Mouse (Mus musculus) erythroblast, embryonic 14.5 days (primary cell): ENCODE results near the gene Rbm20. TPM values are rescaled to one million over a fixed set of nuclear protein-coding genes. Genes with fewer than 3 reads are reported as not detected.

Experiments used
- H3K27me3 ChIP-seq: 2 replicates; pipeline ENCODE4 v1.6.1; 2012; ENCODE audit warnings: inconsistent platforms; ENCODE audit not compliant: control insufficient read depth
- H3K36me3 ChIP-seq: 2 replicates; pipeline ENCODE4 v1.6.1; 2012; ENCODE audit warnings: mild to moderate bottlenecking, inconsistent platforms; ENCODE audit not compliant: control insufficient read depth
- H3K4me1 ChIP-seq: 2 replicates; pipeline ENCODE4 v1.6.1; 2012; ENCODE audit warnings: inconsistent platforms; ENCODE audit not compliant: control insufficient read depth
- H3K4me3 ChIP-seq: replicated peaks from 2 replicates; pipeline ENCODE3; 2012; ENCODE audit warnings: moderate library complexity, mild to moderate bottlenecking, inconsistent platforms
- H3K9me3 ChIP-seq: 2 replicates; pipeline ENCODE4 v1.6.1; 2012; ENCODE audit warnings: low read length, inconsistent platforms, mixed read lengths; ENCODE audit not compliant: control insufficient read depth
- GATA1 ChIP-seq: IDR thresholded peaks from 2 replicates; pipeline ENCODE4 v1.6.1; 2012; ENCODE audit warnings: low read length, inconsistent platforms, mixed read lengths
- TAL1 ChIP-seq: IDR thresholded peaks from 3 replicates; pipeline ENCODE4 v1.6.1; 2012; ENCODE audit warnings: low read length, inconsistent platforms, mixed read lengths
- polyA plus RNA-seq: library from polyadenylated mRNA; stranded (reverse); fragments of >175 nt; gene quantifications from 2 replicates; pipeline ENCODE4 v1.2.3, GENCODE M21; 2012

Rbm20 gene
- polyA plus RNA-seq, 1 experiment, result not detected

- no peak for TF ChIP-seq TAL1
- no peak for TF ChIP-seq GATA1
- peaks cover 2% of the 10 kb centered on the region; the same call in 1 of the 2 replicates for H3K36me3 ChIP-seq
- H3K4me1 ChIP-seq, result peaks cover 55% of the 10 kb centered on the region
- no peaks in the 10 kb centered on the region for H3K27me3 ChIP-seq
- H3K4me3 ChIP-seq, result no peak overlapping the region
- no peaks in the 10 kb centered on the region for H3K9me3 ChIP-seq
Measured at GRCm38 (mm10) chr19:53821241-53822120, 144.4 kb downstream of the Rbm20 start.

- no peak overlapping the region for H3K4me3 ChIP-seq
- H3K36me3 ChIP-seq, result peaks cover 2% of the 10 kb centered on the region; the same call in 1 of the 2 replicates
- H3K27me3 ChIP-seq, result no peaks in the 10 kb centered on the region
- H3K9me3 ChIP-seq, result no peaks in the 10 kb centered on the region
- peaks cover 38% of the 10 kb centered on the region for H3K4me1 ChIP-seq
- TF ChIP-seq GATA1 (no peak), TAL1 (no peak)
Measured at GRCm38 (mm10) chr19:53823847-53824246, 146.7 kb downstream of the Rbm20 start.

DNA sequence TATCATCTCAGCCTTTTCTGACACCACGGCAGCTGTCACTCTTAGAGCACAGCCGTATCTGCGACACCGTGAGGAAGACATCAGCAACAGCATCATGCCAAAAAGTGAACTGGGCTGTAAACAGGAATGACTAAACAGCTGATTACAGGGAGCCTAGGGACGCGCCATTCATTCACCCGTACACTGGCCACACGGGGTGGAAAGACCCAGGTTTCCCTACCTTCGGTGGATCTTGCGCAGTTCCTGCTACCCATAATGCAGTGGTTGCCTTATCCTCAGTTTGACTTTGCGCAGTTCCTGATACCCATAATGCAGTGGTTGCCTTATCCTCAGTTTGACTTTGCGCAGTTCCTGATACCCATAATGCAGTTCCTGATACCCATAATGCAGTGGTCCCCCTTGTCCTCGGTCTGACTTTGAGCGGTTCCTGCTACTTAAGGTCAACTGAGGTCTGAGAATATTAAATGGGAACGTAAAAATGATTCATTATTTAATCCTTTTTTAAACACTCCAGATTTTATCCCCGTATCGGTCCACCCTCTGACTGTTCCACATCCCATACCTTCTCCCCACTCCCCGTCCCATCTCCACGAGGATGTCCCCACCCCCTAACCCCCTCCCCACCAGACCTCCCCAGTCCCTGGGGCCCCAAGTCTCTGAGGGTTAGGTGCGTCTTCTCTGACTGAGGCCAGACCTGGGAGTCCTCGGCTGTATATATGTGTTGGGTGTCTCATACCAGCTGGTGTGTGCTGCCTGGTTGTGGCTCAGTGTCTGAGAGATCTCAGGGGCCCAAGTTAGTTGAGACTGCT, 148.0 kb downstream of the Rbm20 start:
- TF ChIP-seq TAL1 (no peak), GATA1 (no peak)
- peak overlapping the region; percentile 52 for H3K4me3 ChIP-seq

DNA sequence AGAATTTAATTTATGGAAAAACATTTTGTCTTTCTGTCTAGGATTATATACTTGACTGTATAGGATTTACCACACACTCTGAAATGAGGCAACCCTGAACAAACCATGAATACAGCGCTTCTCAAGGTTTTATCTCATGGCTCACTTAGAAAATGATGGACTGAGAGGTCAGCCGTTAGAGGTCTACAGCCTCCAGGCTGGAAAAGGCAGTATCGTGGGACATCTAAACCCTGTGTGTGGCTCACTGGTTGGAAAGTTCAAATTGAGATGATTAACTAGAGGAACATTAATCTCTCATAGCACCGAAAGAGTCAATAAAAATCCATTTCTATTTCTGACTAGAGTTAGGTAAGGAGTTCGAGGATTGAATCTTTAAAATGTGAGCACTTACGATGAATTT, 152.9 kb downstream of the Rbm20 start:
- Histone ChIP-seq H3K4me3 (no peak overlapping the region), H3K27me3 (no peaks in the 10 kb centered on the region), H3K36me3 (no peaks in the 10 kb centered on the region), H3K9me3 (no peaks in the 10 kb centered on the region), H3K4me1 (peaks cover 21% of the 10 kb centered on the region)
- TF ChIP-seq TAL1 (no peak), GATA1 (no peak)

More for the DNA sequence above, 148.0 kb downstream of the Rbm20 start:
- Histone ChIP-seq H3K27me3 (no peaks in the 10 kb centered on the region), H3K9me3 (no peaks in the 10 kb centered on the region), H3K4me1 (peaks cover 32% of the 10 kb centered on the region), H3K36me3 (no peaks in the 10 kb centered on the region; the same call in 1 of the 2 replicates)

DNA sequence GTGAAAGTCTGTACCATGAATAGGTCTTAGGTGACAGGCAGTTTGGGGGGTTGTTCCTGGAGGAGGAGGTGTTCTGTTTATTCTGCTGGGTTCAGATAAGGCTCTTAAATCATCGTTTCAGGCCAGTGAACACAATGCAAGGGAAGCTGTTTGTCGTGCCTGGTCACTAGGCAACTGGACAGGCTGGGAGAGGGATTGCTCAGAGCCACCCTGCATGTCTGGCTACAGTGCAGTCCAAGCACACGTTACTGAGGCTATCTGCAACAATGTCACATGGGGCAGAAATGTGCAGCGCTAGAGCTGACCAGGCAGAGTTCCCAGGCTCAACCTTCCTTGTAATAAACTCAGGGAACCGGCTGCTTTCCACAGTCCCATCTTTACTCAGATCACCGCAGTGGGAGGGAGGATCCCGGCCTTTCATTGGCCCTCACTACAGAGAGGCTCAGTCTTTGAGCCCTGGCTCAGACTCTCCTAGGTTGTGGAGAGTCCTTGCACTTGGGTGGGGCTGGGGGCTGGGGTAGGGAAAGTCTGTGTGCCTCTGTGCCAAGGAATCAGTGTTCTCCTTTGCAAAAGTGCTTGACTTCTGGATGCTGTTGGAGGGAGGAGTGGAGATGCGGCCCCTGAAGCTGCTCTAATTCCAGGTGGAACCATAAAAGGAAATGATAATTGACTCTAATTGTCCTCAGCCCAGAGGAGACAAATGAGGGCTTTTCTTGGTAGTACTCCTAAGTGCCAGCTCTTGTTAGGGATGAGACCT, 153.5 kb downstream of the Rbm20 start:
- H3K27me3 ChIP-seq, result no peaks in the 10 kb centered on the region
- H3K9me3 ChIP-seq, result no peaks in the 10 kb centered on the region
- H3K36me3 ChIP-seq, result no peaks in the 10 kb centered on the region
- H3K4me1 ChIP-seq, result peaks cover 21% of the 10 kb centered on the region
- H3K4me3 ChIP-seq, result no peak overlapping the region
- TF ChIP-seq TAL1, result no peak
- TF ChIP-seq GATA1, result no peak

GRCm38 (mm10) chr19:53831164-53831448, 154.0 kb downstream of the Rbm20 start:
- Histone ChIP-seq H3K27me3 (no peaks in the 10 kb centered on the region), H3K4me3 (no peak overlapping the region), H3K9me3 (no peaks in the 10 kb centered on the region), H3K4me1 (peaks cover 21% of the 10 kb centered on the region), H3K36me3 (no peaks in the 10 kb centered on the region)
- no peak for TF ChIP-seq GATA1
- no peak for TF ChIP-seq TAL1

GRCm38 (mm10) chr19:53832512-53832911, 155.4 kb downstream of the Rbm20 start:
- no peaks in the 10 kb centered on the region for H3K36me3 ChIP-seq
- H3K27me3 ChIP-seq, result no peaks in the 10 kb centered on the region
- no peak overlapping the region for H3K4me3 ChIP-seq
- H3K9me3 ChIP-seq, result no peaks in the 10 kb centered on the region
- no peak for TF ChIP-seq TAL1
- no peak for TF ChIP-seq GATA1
- peaks cover 21% of the 10 kb centered on the region for H3K4me1 ChIP-seq

DNA sequence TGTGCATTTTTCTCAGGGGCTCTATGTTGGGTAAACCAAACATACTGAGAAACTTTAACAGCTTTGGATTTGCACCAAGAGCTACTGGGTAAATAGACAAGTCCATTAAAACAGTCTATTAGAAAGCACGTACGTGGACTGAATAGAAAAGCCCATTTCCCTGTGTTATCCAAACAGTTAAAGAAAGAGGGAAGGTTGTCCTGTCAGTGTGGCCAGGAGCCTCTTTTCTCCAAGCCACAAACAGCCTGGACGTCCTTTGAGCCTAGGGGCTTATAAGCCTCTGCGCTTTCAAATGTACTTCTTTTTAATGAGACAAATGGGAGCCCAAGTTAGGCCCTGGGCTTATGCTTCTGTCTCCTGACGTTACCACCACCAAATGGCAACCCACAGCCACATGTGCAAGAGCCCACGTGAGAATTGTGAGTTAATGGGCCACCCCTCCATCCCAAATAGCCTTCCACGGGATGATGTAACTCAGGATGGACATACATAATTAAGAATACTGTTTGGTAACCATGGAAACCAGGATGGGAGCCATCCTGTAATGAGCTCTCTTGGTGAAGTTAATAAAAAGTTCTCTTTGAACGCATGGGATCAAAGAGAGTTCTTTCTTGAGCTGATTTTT, 156.8 kb downstream of the Rbm20 start:
- Histone ChIP-seq H3K4me1 (peaks cover 21% of the 10 kb centered on the region), H3K36me3 (no peaks in the 10 kb centered on the region), H3K9me3 (no peaks in the 10 kb centered on the region), H3K27me3 (no peaks in the 10 kb centered on the region), H3K4me3 (no peak overlapping the region)
- TF ChIP-seq GATA1 (no peak), TAL1 (no peak)
